Mouse (Mus musculus): ENCODE results near the gene Eri3. TPM values are rescaled to one million over a fixed set of nuclear protein-coding genes. Genes with fewer than 3 reads are reported as not detected.
A peak's percentile ranks its signal among the peaks of the same experiment; 100 is the strongest.

Gene Eri3
- total RNA-seq, 2 experiments from 2014 or later: 76.4 to 90.5 TPM

GRCm38 (mm10) chr4:117658582-117659444, 108.6 kb downstream of the Eri3 start:
- DNase-seq: no peak

- no peak for DNase-seq
Measured at GRCm38 (mm10) chr4:117660001-117660400, 109.8 kb downstream of the Eri3 start.

- DNase-seq: no peak
Measured at GRCm38 (mm10) chr4:117664411-117665137, 114.4 kb downstream of the Eri3 start.

DNA sequence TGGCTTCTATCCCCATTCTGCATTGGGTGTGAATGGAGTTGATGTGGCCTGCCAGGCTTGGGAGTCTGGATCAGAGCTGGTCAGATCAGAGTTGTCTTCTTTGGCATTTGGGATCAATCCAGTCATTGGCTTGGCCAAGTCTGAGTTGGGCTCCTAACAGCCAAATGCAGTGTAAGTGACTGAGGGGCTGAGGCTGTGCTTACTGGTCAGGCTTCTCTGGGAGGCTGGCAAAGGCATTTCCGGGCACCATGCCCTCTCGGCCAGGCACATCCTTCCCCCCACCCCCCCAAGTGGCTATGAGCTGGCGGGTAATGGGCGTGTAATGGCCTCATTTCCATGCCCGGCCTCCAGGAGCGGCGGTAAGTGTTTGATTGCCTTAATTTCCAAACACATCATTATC, 115.4 kb downstream of the Eri3 start:
- no peak for DNase-seq

DNA sequence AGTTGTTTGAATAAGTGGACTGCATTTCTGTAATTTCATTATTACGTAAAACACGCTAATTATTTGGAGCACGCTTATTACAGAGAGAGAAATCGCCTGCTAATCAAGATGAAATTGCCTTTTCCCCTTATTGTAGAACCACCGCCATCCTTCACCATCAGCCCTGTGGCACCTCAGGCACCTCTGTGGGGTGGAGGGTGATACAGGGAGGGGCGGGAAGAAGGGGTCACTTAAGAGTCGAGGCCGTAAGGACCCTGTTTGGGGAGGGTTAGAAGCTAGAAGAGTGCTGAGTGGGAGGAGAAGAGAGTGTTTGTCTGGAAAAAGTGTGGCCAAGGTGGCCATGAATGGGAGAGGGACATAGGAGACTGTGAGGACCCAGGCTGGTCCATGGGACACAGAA, 115.9 kb downstream of the Eri3 start:
- DNase-seq: no peak

DNA sequence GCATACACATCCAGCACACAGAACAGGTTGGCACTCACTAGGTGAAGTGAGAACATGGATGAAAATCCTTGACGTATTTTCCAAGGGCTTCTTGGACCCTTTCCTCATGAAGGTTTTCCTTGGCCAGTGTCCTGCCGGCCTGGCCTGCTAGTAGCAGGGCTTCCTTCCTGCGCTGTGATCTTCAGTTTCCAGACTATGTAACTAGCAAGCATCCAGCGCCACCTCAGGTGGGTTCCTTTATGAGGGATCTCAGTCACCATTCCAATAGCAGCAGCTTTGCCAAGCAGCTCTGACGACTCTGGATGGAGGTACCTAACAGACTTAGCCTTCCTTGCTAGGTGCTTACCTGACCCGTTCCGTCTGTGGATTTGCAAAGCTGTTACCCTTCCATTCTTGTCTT, 119.7 kb downstream of the Eri3 start:
- no peak for DNase-seq

DNA sequence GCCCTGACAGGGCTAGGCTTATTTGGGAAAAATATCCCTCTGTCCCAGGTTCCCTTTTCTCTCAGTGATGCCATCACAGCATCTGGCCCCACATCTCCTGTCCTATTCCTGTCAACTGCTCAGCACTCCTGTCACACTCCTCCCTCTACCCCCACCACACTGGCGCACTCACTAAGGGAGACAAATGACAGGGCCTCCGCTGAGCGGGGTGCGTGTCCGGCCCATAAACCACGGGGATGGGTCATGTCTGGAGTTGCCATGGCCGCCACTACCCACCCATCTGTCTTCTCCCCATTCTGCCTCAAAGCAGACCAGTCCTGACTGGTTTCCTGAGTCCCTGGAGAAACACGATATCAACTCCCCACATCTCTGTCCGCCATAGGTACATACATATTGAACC, 121.9 kb downstream of the Eri3 start:
- no peak for DNase-seq

GRCm38 (mm10) chr4:117673901-117674300, 123.7 kb downstream of the Eri3 start:
- DNase-seq: no peak

DNA sequence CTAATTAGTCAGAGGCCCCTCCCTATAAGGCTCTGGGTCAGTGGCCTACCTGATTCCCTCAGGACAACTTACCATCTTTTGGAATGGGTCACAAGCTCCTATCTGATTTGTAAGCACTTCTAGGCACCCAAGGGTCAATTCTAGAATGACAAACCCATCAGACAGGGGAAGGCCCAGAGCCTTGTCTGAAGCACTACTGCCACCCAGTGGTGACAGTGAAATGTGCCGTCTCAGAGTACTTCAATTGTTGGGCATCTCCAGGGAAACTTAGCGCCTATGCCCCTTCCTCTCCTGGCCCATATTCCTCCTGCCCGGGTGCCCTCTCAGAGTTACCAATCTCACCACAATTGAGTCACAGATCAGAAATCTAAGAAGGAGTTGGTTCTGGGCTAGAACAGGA, 126.7 kb downstream of the Eri3 start:
- peak; percentile 62 to 88 for DNase-seq

DNA sequence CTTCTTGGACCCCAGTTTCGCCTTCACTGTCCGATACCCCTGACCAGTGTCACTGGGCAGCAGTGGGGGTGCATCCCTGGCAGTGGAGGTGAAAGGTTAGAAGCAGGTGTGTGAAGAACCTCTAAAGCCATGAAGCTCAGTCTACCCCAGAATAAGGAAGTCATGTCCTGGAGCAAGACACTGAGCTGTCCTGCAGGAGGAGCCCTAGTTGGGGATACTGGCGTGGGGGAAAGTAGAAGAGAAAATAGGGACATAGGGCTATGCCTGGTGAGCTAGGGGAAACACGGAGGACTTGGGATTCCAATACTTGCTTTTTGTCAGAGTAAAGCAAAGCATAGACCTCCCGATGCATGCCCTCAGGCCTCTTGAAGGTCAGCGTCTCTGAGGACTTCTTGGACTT, 130.8 kb downstream of the Eri3 start:
- DNase-seq: no peak

DNA sequence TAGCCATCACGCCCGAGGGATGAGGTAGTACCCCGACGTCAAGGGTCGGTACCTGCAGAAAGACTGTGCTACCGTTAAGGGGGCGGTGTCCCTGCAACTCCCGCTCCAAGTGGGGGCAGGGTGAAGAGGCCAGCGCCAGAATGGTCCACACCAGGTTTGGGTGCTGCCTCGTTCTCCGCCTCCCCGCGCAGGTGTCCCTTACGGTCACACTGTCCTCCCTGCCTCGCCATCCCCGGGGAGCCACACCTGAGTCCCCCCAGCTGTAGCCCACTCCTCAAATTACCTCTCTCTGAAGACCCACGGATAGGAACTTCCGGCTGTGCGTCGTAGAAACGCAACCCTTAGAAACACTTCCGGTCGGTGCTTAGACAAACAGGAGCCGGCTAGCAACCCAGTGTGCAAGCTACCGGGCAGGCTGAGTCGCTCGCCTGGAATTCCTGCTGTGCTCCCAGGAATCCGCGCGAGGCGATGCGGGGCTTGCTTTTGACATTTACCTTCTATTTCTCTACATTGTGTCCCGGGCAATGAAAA, 131.8 kb downstream of the Eri3 start, which contains the start of gene Dmap1:
Dmap1 (minus strand) TSS at position 343 of the 531 bp plus-strand sequence.
- peak; percentile 80 to 93 for DNase-seq

DNA sequence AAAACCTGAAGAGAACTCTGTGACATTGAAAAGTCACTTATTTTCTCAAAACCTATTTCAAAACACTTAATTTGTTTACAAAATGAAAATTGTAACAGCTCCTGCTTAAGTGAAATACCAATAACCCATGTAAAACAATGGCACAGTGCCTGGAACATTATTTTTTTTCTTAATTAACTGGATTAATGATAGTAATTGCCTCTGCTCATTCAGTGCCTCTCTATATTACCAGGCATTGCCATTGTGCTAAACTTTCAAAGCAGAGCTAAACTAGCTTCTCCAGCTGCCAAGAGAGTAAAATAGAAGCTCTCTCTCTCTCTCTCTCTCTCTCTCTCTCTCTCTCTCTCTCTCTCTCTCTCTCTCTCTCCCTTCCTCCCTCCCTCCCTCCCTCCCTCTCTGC, 132.3 kb downstream of the Eri3 start:
- DNase-seq: no peak

GRCm38 (mm10) chr4:117683048-117683768, 133.0 kb downstream of the Eri3 start:
- DNase-seq: no peak

GRCm38 (mm10) chr4:117686354-117686753, 136.2 kb downstream of the Eri3 start:
- no peak for DNase-seq

- peak; percentile 8 to 72 for DNase-seq
Measured at GRCm38 (mm10) chr4:117705361-117705760, 155.2 kb downstream of the Eri3 start.

DNA sequence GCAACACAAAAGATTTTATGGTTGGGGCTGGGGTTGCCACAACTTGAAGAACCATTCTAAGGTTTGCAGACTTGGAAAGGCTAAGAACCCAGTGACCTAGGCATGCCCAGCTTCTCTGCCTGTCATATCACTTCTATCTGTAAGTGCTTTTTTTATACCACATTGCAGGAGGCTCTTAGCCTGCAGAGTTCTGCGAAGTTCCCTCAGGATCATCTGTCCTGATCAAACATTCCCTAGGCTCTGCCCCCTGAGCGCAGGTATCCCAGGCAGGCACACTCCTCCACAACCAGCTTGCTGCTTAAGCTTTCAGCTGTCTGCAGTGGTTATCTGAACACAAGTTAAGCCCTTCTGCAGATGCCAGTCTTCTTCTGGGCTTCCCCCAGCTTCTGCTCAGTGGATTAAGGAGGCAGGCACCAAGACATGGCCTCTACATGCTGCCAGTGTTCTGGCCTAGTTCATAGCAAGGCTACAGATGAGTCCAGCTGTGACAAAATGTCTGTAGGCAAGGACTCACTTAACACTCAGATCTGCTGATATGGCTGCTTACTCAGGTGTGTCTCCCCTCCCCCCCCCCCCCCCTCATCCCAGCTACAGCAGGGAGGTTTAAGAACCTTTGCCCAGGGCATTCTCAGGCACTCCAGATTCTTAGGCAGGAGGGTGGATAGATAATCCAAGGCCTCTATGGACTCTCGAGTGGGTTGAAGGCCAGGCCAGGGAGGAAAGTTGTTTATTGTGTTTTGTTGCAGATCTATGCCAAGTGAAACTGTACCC, 158.8 kb downstream of the Eri3 start:
- no peak for DNase-seq

DNA sequence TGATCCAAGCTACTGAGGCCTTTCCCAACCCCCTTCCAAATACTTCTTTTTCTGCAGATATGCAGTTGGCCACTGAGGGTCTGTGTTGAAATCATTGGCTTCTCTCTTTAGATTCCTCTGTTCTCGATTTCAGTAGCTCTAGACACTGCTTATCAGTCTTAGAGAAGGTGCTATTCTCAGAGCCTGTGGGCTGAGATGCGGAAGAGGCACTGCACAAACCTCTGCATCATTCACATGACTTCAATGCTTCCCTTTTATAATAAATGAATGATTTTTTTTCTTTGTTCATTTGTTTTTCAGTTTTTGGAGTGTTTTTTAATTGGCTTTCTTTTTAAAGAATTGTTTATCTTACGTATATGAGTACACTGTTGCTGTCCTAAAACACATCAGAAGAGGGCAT, 162.1 kb downstream of the Eri3 start:
- DNase-seq: no peak

DNA sequence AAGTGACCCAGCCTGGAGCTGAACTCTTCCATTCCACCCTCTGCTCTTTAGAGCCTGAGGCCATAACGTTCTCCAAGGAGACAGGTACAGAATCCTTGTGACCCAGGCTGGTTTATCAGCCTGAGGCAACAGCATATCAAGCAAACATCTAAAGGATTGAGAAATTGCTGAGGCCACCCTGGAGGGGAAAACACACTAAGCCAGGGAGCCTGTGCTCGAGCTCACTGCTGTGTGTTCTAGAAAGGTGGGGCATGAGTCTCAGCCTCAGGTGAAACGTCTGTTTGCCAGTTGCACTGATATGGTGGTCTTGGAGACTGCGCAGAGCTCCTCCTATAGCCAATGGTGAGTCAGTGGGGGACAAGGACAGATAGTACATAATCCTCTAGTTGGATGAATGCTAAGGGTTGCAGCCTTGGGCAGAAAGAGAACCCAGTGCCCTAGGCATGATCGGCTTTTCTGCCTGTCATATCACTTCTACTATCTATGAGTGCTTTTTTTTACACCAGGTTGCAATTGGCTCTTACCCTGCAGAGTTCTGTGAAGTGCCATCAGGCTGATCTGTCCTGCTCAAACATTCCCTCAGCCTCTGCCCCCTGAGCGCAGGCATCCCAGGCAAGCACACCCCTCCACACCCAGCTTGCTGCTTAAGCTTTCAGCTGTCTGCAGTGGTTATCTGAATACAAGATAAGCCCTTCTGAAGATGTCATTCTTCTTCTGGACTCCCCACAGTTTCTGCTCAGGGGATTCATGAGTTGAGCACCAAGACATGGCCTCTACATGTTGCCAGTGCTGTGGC, 163.3 kb downstream of the Eri3 start:
- no peak for DNase-seq
